Mouse (Mus musculus) hindbrain, embryonic 15.5 days (tissue): Measurements from ENCODE around the gene E130114P18Rik. TPM values are rescaled to one million over a fixed set of nuclear protein-coding genes. Genes with fewer than 3 reads are reported as not detected.

ENCODE experiments used
- ATAC-seq: fragments of 200-750 bp; cut with Nextera tagmentation; 2 replicates; pipeline ENCODE4 v1.8.0; 2017; ENCODE audit warnings: low read depth, moderate number of reproducible peaks, moderate TSS enrichment; ENCODE audit not compliant: low FRiP score
- H3K27ac ChIP-seq: fragments of 300-500 bp; sonication (generic); replicated peaks from 2 replicates; pipeline ENCODE4 v1.5.1; 2015; ENCODE audit warnings: mild to moderate bottlenecking, inconsistent platforms
- H3K27me3 ChIP-seq: fragments of 300-500 bp; sonication (generic); 2 replicates; pipeline ENCODE4 v1.6.1; 2015; ENCODE audit warnings: control low read depth, inconsistent platforms
- H3K36me3 ChIP-seq: fragments of 300-500 bp; sonication (generic); 2 replicates; pipeline ENCODE4 v1.6.1; 2015; ENCODE audit warnings: control low read depth, inconsistent platforms
- H3K4me1 ChIP-seq: fragments of 300-500 bp; sonication (generic); replicated peaks from 2 replicates; pipeline ENCODE4 v1.6.1; 2015; ENCODE audit warnings: control low read depth, inconsistent platforms
- H3K4me2 ChIP-seq: fragments of 300-500 bp; sonication (generic); 2 replicates; pipeline ENCODE4 v1.6.1; 2015; ENCODE audit warnings: moderate library complexity, mild to moderate bottlenecking, inconsistent platforms
- H3K4me3 ChIP-seq: fragments of 300-500 bp; sonication (generic); 2 replicates; pipeline ENCODE4 v1.5.1; 2015; ENCODE audit warnings: mild to moderate bottlenecking, inconsistent platforms
- H3K9ac ChIP-seq: fragments of 300-500 bp; sonication (generic); 2 replicates; pipeline ENCODE4 v1.6.1; 2015; ENCODE audit warnings: inconsistent platforms
- H3K9me3 ChIP-seq: fragments of 300-500 bp; sonication (generic); 2 replicates; pipeline ENCODE4 v1.6.1; 2016; ENCODE audit warnings: control low read depth, inconsistent platforms
- WGBS: fragments of 180-500 bp; shearing (Covaris S2); methylation state at CpG from one replicate; pipeline ENCODE4 v1.1.7; 2015; 5-methylcytosine and 5-hydroxymethylcytosine counted together
- polyA plus RNA-seq: library from polyadenylated mRNA; unstranded; fragments of >200 nt; fragmentation: Nextera tagmentation; extraction: Ambion mirVana; gene quantifications from 2 replicates; pipeline ENCODE4 v1.2.1, GENCODE M21; 2015

Gene E130114P18Rik
- polyA plus RNA-seq, 1 experiment from 2014 or later, result 23.1 TPM

DNA sequence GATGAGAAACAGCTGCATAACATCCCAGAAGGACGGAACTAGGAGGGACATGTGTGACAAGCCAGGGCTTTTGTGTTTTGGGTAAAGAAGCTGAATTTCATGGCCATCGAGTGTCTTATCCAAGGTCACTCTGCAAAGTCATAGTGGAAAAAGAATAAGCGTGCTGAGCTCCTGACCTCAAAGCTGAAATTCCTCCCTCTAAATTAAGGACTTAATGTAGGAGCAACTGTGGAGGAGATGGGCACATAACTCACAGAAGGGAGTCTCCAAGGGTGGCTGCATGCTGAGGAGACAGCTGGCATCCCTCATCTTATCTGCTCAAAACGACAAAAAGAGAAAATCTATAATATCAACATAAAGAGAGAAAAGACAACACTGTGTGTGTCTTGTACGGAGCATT lies 33.9 kb downstream of the E130114P18Rik start:
- no peaks in the 10 kb centered on the region for H3K36me3 ChIP-seq
- 65% methylated on average over 5 of the region's 5 CpGs for WGBS
- no peak for ATAC-seq
- no peak overlapping the region for H3K27ac ChIP-seq
- peaks cover 11% of the 10 kb centered on the region for H3K4me1 ChIP-seq
- H3K27me3 ChIP-seq, result no peaks in the 10 kb centered on the region
- H3K4me2 ChIP-seq, result no peak overlapping the region
- no peak overlapping the region for H3K4me3 ChIP-seq
- H3K9ac ChIP-seq, result no peak overlapping the region
- no peaks in the 10 kb centered on the region for H3K9me3 ChIP-seq

DNA sequence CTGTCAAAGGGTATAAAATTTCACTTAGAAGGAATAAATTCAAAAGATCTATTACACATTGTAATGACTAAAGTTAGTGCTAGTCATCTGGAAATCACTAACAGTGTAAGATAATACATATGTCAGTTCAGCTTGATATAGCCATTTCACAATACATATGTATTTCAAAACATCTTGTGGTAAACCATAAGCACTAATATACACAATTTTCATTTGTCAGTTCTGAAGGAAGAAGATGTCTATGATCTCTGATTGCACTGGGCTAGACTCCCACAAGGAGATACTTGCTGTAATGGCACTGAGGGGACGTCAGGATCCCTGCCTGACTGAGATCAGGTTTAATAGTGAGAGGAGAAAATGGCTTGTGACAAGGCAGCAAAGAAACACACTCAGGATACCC lies 44.5 kb downstream of the E130114P18Rik start:
- no peak overlapping the region for H3K27ac ChIP-seq
- no peak overlapping the region for H3K4me3 ChIP-seq
- H3K9ac ChIP-seq, result no peak overlapping the region
- H3K9me3 ChIP-seq, result no peaks in the 10 kb centered on the region
- H3K36me3 ChIP-seq, result no peaks in the 10 kb centered on the region
- H3K4me2 ChIP-seq, result no peak overlapping the region
- no peaks in the 10 kb centered on the region for H3K4me1 ChIP-seq
- 63% methylated on average over 1 of the region's 1 CpGs for WGBS
- H3K27me3 ChIP-seq, result no peaks in the 10 kb centered on the region
- no peak for ATAC-seq

DNA sequence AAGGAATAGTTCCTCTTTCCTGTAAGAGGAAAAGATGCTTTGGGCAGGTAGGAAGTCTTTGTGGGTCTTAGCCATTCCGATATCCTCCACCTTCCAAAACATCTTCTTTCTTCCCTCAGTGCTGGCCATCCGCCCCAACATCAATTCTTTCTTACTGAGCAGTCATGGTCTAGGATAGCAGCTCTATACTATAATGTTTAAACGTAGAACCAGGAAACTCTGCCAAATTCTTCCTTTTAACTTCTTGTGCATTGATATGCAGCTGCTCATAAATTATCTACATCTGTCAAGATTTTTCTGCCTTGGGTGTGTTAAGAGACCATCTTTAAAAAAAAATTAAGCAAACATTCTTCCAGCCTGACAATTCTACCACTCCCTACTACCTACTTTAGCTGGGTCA lies 47.5 kb downstream of the E130114P18Rik start:
- ATAC-seq, result no peak
- Histone ChIP-seq H3K4me3 (no peak overlapping the region), H3K4me2 (no peak overlapping the region), H3K27me3 (no peaks in the 10 kb centered on the region), H3K27ac (no peak overlapping the region), H3K36me3 (no peaks in the 10 kb centered on the region), H3K9me3 (no peaks in the 10 kb centered on the region), H3K9ac (no peak overlapping the region), H3K4me1 (no peaks in the 10 kb centered on the region)
- 91% methylated on average over 3 of the region's 3 CpGs for WGBS

- no peaks in the 10 kb centered on the region for H3K36me3 ChIP-seq
- no peak overlapping the region for H3K9ac ChIP-seq
- H3K4me3 ChIP-seq, result no peak overlapping the region
- H3K27me3 ChIP-seq, result no peaks in the 10 kb centered on the region
- no peak overlapping the region for H3K4me2 ChIP-seq
- ATAC-seq, result no peak
- no peak overlapping the region for H3K27ac ChIP-seq
- no peaks in the 10 kb centered on the region for H3K4me1 ChIP-seq
- 78% methylated on average over 6 of the region's 6 CpGs for WGBS
- H3K9me3 ChIP-seq, result no peaks in the 10 kb centered on the region
Measured at GRCm38 (mm10) chr4:97729999-97730398, 47.9 kb downstream of the E130114P18Rik start.

DNA sequence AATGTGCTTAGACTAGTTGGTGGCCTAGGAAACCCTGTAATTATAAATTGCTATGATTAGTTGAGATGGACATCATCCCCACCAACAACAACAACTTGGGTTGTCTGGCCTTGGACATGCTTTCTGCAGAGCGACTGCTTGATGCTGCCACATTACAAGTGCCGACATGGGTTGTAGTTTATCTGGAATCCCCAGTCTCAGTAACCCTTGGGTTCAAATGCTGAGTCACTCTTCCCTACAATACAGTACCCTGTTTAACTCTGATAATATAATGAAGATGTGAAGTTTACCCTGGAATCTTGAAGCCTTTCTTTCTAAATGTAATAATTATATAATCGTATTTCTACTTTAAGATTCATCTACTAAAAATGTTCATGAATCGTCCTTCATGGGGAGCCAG lies 49.4 kb downstream of the E130114P18Rik start:
- Histone ChIP-seq H3K4me2 (no peak overlapping the region), H3K9ac (no peak overlapping the region), H3K27ac (no peak overlapping the region), H3K36me3 (no peaks in the 10 kb centered on the region), H3K9me3 (no peaks in the 10 kb centered on the region), H3K4me1 (no peaks in the 10 kb centered on the region), H3K27me3 (no peaks in the 10 kb centered on the region), H3K4me3 (no peak overlapping the region)
- WGBS, result 94% methylated on average over 4 of the region's 4 CpGs
- ATAC-seq, result no peak

- Histone ChIP-seq H3K4me3 (no peak overlapping the region), H3K27ac (no peak overlapping the region), H3K9me3 (no peaks in the 10 kb centered on the region), H3K27me3 (no peaks in the 10 kb centered on the region), H3K4me1 (no peaks in the 10 kb centered on the region), H3K4me2 (no peak overlapping the region), H3K9ac (no peak overlapping the region), H3K36me3 (no peaks in the 10 kb centered on the region)
- ATAC-seq, result no peak
- 95% methylated on average over 6 of the region's 6 CpGs for WGBS
Measured at GRCm38 (mm10) chr4:97723374-97723773, 54.5 kb downstream of the E130114P18Rik start.

GRCm38 (mm10) chr4:97722666-97723065 lies 55.2 kb downstream of the E130114P18Rik start:
- Histone ChIP-seq H3K9me3 (no peaks in the 10 kb centered on the region), H3K4me1 (no peaks in the 10 kb centered on the region), H3K9ac (no peak overlapping the region), H3K27ac (no peak overlapping the region), H3K4me2 (no peak overlapping the region), H3K27me3 (no peaks in the 10 kb centered on the region), H3K4me3 (no peak overlapping the region), H3K36me3 (no peaks in the 10 kb centered on the region)
- WGBS, result 54% methylated on average over 10 of the region's 10 CpGs
- no peak for ATAC-seq

DNA sequence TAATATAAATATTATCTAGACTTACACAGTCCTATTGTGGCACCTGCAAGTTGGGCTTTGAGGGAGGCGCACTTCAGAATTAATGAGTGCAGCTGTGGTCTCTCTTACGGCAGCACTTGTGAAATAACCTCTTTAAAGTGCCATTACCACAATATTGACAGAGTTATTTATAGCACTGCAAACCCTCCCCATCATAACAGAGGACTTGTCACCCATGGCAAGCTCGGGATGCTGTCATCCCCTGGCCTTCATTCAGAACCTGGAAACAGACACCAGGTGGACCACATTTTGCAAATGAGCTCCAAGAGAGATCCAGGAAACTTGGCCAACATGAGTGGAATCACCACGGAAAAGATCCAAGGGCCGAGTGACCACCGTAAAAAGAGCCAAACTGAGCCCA lies 63.3 kb downstream of the E130114P18Rik start:
- 70% methylated on average over 6 of the region's 6 CpGs for WGBS
- no peak overlapping the region for H3K4me3 ChIP-seq
- no peak overlapping the region for H3K9ac ChIP-seq
- H3K36me3 ChIP-seq, result no peaks in the 10 kb centered on the region
- no peaks in the 10 kb centered on the region for H3K9me3 ChIP-seq
- H3K27ac ChIP-seq, result no peak overlapping the region
- no peak for ATAC-seq
- H3K27me3 ChIP-seq, result no peaks in the 10 kb centered on the region
- no peak overlapping the region for H3K4me2 ChIP-seq
- peaks cover 7% of the 10 kb centered on the region for H3K4me1 ChIP-seq

DNA sequence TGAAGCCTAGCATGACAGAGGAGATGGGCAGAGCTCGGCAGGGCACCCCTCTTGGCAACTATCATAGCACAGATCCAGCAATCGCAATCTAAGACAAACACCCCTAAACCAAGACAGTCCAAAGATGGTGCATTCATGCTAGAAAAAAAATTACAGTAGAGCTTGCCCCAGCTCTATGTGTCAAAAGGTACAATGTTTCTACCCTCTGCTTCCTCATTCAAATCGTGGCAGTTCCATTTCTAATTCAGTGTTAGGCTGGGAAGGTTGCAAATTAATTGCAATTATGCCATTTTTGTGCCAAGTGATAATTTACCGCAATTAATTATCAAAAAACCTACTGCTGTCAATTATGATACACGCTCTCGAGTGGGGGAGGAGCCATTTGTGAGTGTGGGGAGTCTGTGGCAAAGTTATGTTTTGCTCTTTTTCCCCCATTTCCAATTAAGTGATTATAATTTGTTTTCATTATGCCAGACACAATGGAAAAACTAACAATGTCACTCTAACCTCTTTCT lies 63.7 kb downstream of the E130114P18Rik start:
- Histone ChIP-seq H3K4me2 (no peak overlapping the region), H3K4me1 (peaks cover 7% of the 10 kb centered on the region), H3K9me3 (no peaks in the 10 kb centered on the region), H3K27ac (no peak overlapping the region), H3K4me3 (no peak overlapping the region), H3K36me3 (no peaks in the 10 kb centered on the region), H3K27me3 (no peaks in the 10 kb centered on the region), H3K9ac (no peak overlapping the region)
- ATAC-seq, result no peak
- 71% methylated on average over 6 of the region's 6 CpGs for WGBS

- Histone ChIP-seq H3K27me3 (no peaks in the 10 kb centered on the region), H3K4me2 (no peak overlapping the region), H3K4me1 (peaks cover 7% of the 10 kb centered on the region), H3K36me3 (no peaks in the 10 kb centered on the region), H3K27ac (no peak overlapping the region), H3K9ac (no peak overlapping the region), H3K4me3 (no peak overlapping the region), H3K9me3 (no peaks in the 10 kb centered on the region)
- no peak for ATAC-seq
- WGBS, result 19% methylated on average over 1 of the region's 1 CpGs
Measured at GRCm38 (mm10) chr4:97712547-97712946, 65.3 kb downstream of the E130114P18Rik start.

DNA sequence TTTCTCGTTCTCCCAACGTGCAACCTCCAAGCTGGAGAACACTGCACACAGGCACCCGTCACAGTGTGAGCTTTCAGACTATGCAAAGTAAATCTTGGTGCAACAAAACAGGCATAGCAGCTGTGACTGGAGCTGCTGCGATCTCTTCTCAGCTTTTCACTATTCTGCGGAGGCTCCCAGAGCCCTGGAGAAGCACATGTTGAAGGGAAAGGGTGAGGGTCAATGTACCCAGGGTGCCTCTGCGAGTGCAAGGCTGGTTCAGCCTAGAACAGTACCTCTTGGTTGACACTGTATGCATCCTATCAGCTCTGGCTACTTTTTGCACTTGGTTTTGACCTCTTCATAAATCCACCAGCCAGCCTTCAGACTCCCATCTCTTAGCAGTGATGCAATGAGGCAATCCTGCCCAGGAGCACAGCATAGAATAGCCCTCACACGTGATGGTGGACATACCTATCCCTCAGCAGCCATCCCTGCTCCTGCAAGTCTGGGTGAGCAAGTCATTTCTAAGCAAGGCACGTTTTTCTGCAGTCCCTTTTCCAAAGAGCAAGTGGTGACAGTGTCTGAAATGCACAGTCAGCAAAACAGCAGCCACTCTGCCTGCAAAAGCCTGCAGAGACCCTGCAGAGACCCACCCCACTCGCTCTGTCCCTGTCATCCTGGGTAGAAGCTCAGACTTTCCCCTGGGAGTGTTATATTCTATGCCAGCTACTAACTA lies 67.7 kb downstream of the E130114P18Rik start:
- no peaks in the 10 kb centered on the region for H3K27me3 ChIP-seq
- no peak overlapping the region for H3K4me3 ChIP-seq
- WGBS, result 34% methylated on average over 9 of the region's 9 CpGs
- no peaks in the 10 kb centered on the region for H3K9me3 ChIP-seq
- no peak overlapping the region for H3K9ac ChIP-seq
- H3K36me3 ChIP-seq, result no peaks in the 10 kb centered on the region
- H3K27ac ChIP-seq, result peak overlapping the region; percentile 63
- H3K4me1 ChIP-seq, result peaks cover 7% of the 10 kb centered on the region
- H3K4me2 ChIP-seq, result no peak overlapping the region
- ATAC-seq, result peak; percentile 63

GRCm38 (mm10) chr4:97707373-97708152 lies 70.3 kb downstream of the E130114P18Rik start:
- ATAC-seq, result no peak
- no peak overlapping the region for H3K27ac ChIP-seq
- no peaks in the 10 kb centered on the region for H3K36me3 ChIP-seq
- H3K27me3 ChIP-seq, result no peaks in the 10 kb centered on the region
- no peak overlapping the region for H3K4me2 ChIP-seq
- no peaks in the 10 kb centered on the region for H3K9me3 ChIP-seq
- 74% methylated on average over 22 of the region's 22 CpGs for WGBS
- peaks cover 7% of the 10 kb centered on the region for H3K4me1 ChIP-seq
- no peak overlapping the region for H3K4me3 ChIP-seq
- H3K9ac ChIP-seq, result no peak overlapping the region
